In genomic region chr8:105634771-105635458, GRCm38 (mm10) we compare ENCODE assay signal across 1 mouse cellular context.
TF ChIP-seq lines count a peak whose summit lies in the region.

No protein-coding gene starts in this region.

TF ChIP-seq in CH12.LX, 34 proteins besides CTCF, POLR2A, EP300 and RAD21 (continued from another document):
- TF ChIP-seq BHLHE40 (IDR thresholded peaks at IDR 0.05; ENCODE audit: low read depth, low read length) (peak; percentile 14; the same call in 1 of the 2 replicates), HCFC1 (IDR thresholded peaks at IDR 0.05; ENCODE audit: low read depth, low read length) (peak; percentile 11; the same call in 1 of the 2 replicates), JUN (IDR thresholded peaks at IDR 0.05; ENCODE audit: insufficient read depth, low read depth, low read length) (no peak), TCF12 (IDR thresholded peaks at IDR 0.05; ENCODE audit: low read depth, low read length) (no peak), POLR2AphosphoS2 (IDR thresholded peaks at IDR 0.05; ENCODE audit: low read depth, low read length) (0 out of 2 replicates have a peak, but pooled peaks have one; percentile 42), USF1 (IDR thresholded peaks at IDR 0.05; ENCODE audit: low read depth, low read length) (no peak), ZMIZ1 (IDR thresholded peaks at IDR 0.05; ENCODE audit: low read depth, low read length) (peak; percentile 39; the same call in 1 of the 2 replicates), MYC (IDR thresholded peaks at IDR 0.05; ENCODE audit: low read depth, low read length) (no peak), SIN3A (IDR thresholded peaks at IDR 0.05; ENCODE audit: low read length) (peak; percentile 68; the same call in 1 of the 2 replicates), MAX (IDR thresholded peaks at IDR 0.05; ENCODE audit: low read length) (peak; percentile 23; the same call in 1 of the 2 replicates), ETS1 (conservative IDR thresholded peaks at IDR 0.05; ENCODE audit: low read depth, low read length) (no peak), MAFK (IDR thresholded peaks at IDR 0.05; ENCODE audit: insufficient replicate concordance, low read length) (0 out of 2 replicates have a peak, but pooled peaks have one; percentile 9), ELF1 (IDR thresholded peaks at IDR 0.05; ENCODE audit: low read depth, low read length) (0 out of 2 replicates have a peak, but pooled peaks have one; percentile 22), CHD2 (IDR thresholded peaks at IDR 0.05; ENCODE audit: low read length) (peak; percentile 35; the same call in 1 of the 2 replicates), NELFE (IDR thresholded peaks at IDR 0.05; ENCODE audit: low read depth, low read length) (peak; percentile 25; the same call in 1 of the 2 replicates)
